Mouse (Mus musculus) T-helper 1 cell (primary cell): ENCODE results near the gene Gm21586.
"Not testable (repeated sequence)": the region's sequence is repeated elsewhere in the genome, so short reads cannot be mapped to it uniquely, and the experiment has no call there.

ENCODE experiments used
- in situ Hi-C: fragments of 300-600 bp; cut with MboI, MseI; formaldehyde crosslinking; loops from one replicate; pipeline ENCODE4 v1.15.1; 2025; ENCODE audit warnings: high pct_unique_total_duplicates

Gene Gm21586

DNA sequence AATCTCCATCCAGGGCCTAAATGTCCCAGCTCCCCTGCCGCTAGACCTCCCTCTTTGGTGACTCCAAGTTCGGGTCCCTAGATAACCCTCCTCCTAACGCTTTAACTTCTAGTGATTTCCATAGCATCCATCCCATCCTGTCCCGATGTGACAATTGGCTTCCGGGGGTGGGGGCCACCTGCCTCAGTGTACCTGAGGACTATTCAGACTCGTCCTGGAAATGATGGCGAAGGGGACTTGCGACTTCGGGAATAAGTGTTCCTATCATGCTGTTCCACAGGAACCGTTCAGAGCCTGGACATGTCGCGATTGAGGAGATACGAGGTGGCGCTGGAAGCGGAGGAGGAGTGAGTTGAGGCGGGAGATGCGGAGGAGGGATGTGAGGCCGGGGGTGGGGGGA, at the start of gene Gm21586:
Gene Gm21586, plus strand, starts transcription at position 301 of the 400 bp plus-strand sequence.
- in situ Hi-C loops: not testable (repeated sequence)

DNA sequence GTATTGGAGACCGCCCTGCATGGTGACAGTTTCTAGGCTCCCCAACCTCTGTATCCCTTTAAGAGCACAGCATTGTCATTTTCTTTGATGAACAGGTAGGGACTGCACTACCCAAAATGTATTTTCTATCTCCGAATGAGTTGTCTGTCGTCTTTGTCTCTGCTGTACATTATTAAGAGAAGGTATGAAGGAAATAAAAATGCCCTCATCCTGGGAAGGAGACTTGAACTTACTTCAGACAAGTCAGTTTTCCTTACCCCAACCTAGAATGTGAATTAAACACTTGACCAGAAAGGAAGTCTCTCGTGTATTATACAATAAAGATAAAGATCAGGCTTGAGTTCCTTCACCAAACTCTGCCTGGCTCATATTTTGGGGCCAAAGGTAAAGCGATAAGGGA, 27.3 kb downstream of the Gm21586 start, which contains the start of gene Gm2163:
Gene Gm2163, plus strand, starts transcription at position 301 of the 400 bp plus-strand sequence.
- in situ Hi-C loops: not testable (repeated sequence)
